11 mouse cellular contexts compared by ENCODE assay signal in the genomic region with DNA sequence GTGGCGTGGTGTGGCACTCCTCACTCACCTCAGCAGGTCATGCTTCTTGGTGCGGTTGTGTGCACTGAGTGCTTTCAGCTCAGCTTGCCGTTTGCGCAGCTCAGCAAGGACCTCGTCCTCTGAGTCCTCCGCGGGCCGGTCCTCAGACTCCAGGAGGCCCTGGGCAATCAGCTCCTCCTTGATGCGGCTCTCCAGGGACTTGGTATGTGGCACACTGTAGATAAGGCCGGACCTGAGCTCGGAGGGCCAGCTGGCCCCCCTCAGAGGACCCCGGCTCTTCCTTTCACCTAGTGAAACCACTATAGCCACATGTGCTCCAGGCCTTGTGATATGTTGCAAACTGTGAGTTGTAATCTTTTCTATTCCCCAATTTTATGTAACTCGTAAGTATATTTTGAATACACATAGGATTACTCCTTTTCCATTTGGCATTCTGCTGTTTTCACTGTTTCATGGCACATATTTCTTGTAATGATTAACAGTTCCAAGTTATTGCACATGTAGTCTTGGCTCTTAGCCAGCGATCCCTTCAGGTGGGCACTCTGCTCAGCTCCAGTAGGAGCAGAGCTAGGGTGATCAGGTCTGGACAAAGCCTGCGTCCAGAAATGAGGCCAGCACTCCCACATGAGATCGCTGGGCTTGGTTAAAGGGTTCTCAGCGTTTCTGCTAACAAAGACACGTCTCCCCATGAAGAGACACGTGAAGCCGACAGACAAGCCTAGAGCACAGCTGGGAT.
"Had no signal": no experiment of that assay in that cellular context is flagged by ENCODE, and none has a peak within 500 bp of the region (broad histone marks: within the 10 kb centered on the region; RNA-seq: fewer than 3 reads in every experiment).

No protein-coding gene starts in this region.

- H3K4me2 ChIP-seq: hindbrain, embryonic 15.5 days; limb, embryonic 15.5 days; liver, embryonic 12.5 days had no signal

- H3K9me3 ChIP-seq: hindbrain, embryonic 15.5 days; limb, embryonic 15.5 days; liver, embryonic 12.5 days; midbrain, embryonic 10.5 days had no signal

- H3K4me3 ChIP-seq: hindbrain, embryonic 15.5 days; limb, embryonic 15.5 days; liver, embryonic 12.5 days; midbrain, embryonic 10.5 days; myocyte had no signal

- H3K4me1 ChIP-seq: hindbrain, embryonic 15.5 days; limb, embryonic 15.5 days; midbrain, embryonic 10.5 days had no signal

- ATAC-seq: liver, embryonic 12.5 days had no signal

- DNase-seq: layer of hippocampus, adult 9-11 months; layer of hippocampus, postnatal 36 days; midbrain, embryonic 14.5 days; spleen, adult 18-20 months; thymus, adult 18-20 months; thymus, postnatal 14 days had no signal

- H3K27ac ChIP-seq: hindbrain, embryonic 15.5 days; limb, embryonic 15.5 days; liver, embryonic 12.5 days; midbrain, embryonic 10.5 days had no signal

- H3K9ac ChIP-seq: hindbrain, embryonic 15.5 days; limb, embryonic 15.5 days; liver, embryonic 12.5 days had no signal

- H3K27me3 ChIP-seq: hindbrain, embryonic 15.5 days; limb, embryonic 15.5 days; liver, embryonic 12.5 days had no signal
